Mouse (Mus musculus) myocyte (in vitro differentiated cells): ENCODE results near the gene Cyba.

Source experiments
- CEBPB ChIP-seq: IDR thresholded peaks from 2 replicates; pipeline ENCODE4 v1.6.1; 2011; ENCODE audit warnings: mild to moderate bottlenecking, moderate library complexity; ENCODE audit not compliant: poor library complexity, insufficient read depth, severe bottlenecking
- E2F4 ChIP-seq: IDR thresholded peaks from one replicate; pipeline ENCODE4 v1.6.1; 2011; ENCODE audit warnings: mild to moderate bottlenecking, control low read depth, moderate library complexity; ENCODE audit not compliant: insufficient read depth
- MAX ChIP-seq: IDR thresholded peaks from one replicate; pipeline ENCODE4 v1.6.1; 2011; ENCODE audit warnings: low read depth, mild to moderate bottlenecking, control low read depth
- MYOG ChIP-seq, 3 experiments: IDR thresholded peaks; one replicate each; pipeline ENCODE4 v1.6.1; 2011; ENCODE audit warnings: control low read depth in 2 of 3, low read depth in 2 of 3, mild to moderate bottlenecking in 2 of 3; ENCODE audit not compliant: insufficient read length in 2 of 3, control insufficient read depth in 1 of 3, insufficient read depth in 1 of 3
- POLR2A ChIP-seq: IDR thresholded peaks from one replicate; pipeline ENCODE4 v1.6.1; 2011; ENCODE audit warnings: low read depth, mild to moderate bottlenecking, control low read depth, moderate library complexity; ENCODE audit not compliant: insufficient read length
- POLR2AphosphoS2 ChIP-seq: IDR thresholded peaks from one replicate; pipeline ENCODE4 v1.6.1; 2011; ENCODE audit warnings: low read depth, control low read depth; ENCODE audit not compliant: insufficient read length
- TCF12 ChIP-seq: IDR thresholded peaks from one replicate; pipeline ENCODE4 v1.6.1; 2011; ENCODE audit warnings: mild to moderate bottlenecking, control low read depth; ENCODE audit not compliant: poor library complexity, insufficient read depth, severe bottlenecking
- TCF3 ChIP-seq: IDR thresholded peaks from one replicate; pipeline ENCODE4 v1.6.1; 2011; ENCODE audit warnings: low read depth, control low read depth; ENCODE audit not compliant: insufficient read length
- USF1 ChIP-seq: IDR thresholded peaks from one replicate; pipeline ENCODE4 v1.6.1; 2011; ENCODE audit warnings: low read depth, mild to moderate bottlenecking, control low read depth, moderate library complexity

- peak; percentile 8 for TF ChIP-seq POLR2A
- no peak for TF ChIP-seq MAX
- no peak for TF ChIP-seq POLR2AphosphoS2
- TF ChIP-seq TCF12: no peak
- no peak for TF ChIP-seq CEBPB
- TF ChIP-seq USF1: no peak
- TF ChIP-seq MYOG (IDR thresholded peaks at IDR 0.05; ENCODE audit: control insufficient read depth in 1 of 3, insufficient read depth in 1 of 3, insufficient read length in 2 of 3, low read depth in 2 of 3): no peak
- no peak for TF ChIP-seq TCF3
- no peak for TF ChIP-seq E2F4
Measured at GRCm38 (mm10) chr8:122482448-122482847, 49.7 kb upstream of the Cyba start.
